Comparison of ENCODE assay signal across 19 mouse cellular contexts in genomic region chr15:30199785-30200184, GRCm38 (mm10).
"Had no signal": no experiment of that assay in that cellular context is flagged by ENCODE, and none has a peak within 500 bp of the region (broad histone marks: within the 10 kb centered on the region; RNA-seq: fewer than 3 reads in every experiment).

No protein-coding gene starts in this region.

- H3K27ac ChIP-seq: kidney, embryonic 15.5 days; left cerebral cortex, adult 2 months; liver, embryonic 13.5 days; midbrain, embryonic 10.5 days; midbrain, embryonic 13.5 days; neural tube, embryonic 13.5 days; stomach, embryonic 15.5 days had no signal

- H3K27me3 ChIP-seq: kidney, embryonic 15.5 days; liver, embryonic 13.5 days; megakaryocyte, embryonic 14.5 days; midbrain, embryonic 13.5 days; neural tube, embryonic 13.5 days; stomach, embryonic 15.5 days had no signal

- DNase-seq: kidney, adult 11 months; kidney, adult 8-10 months; kidney, postnatal 10 days; kidney, postnatal 36 days; liver, embryonic 13.5 days; retina, postnatal 1 day; right cerebral cortex, postnatal 25 days; spleen, adult 18-20 months; thymus, adult 18-20 months; thymus, postnatal 36 days had no signal

- H3K4me2 ChIP-seq: kidney, embryonic 15.5 days; liver, embryonic 13.5 days; midbrain, embryonic 13.5 days; neural tube, embryonic 13.5 days; stomach, embryonic 15.5 days had no signal

- H3K4me3 ChIP-seq: kidney, embryonic 15.5 days; left cerebral cortex, adult 2 months; liver, embryonic 13.5 days; midbrain, embryonic 10.5 days; midbrain, embryonic 13.5 days; myocyte; neural tube, embryonic 13.5 days; stomach, embryonic 15.5 days had no signal

- H3K9me3 ChIP-seq: kidney, embryonic 15.5 days; liver, embryonic 13.5 days; midbrain, embryonic 10.5 days; midbrain, embryonic 13.5 days; neural tube, embryonic 13.5 days; stomach, embryonic 15.5 days had no signal

- H3K9ac ChIP-seq: kidney, embryonic 15.5 days; liver, embryonic 13.5 days; midbrain, embryonic 13.5 days; neural tube, embryonic 13.5 days; stomach, embryonic 15.5 days had no signal

- H3K36me3 ChIP-seq: kidney, embryonic 15.5 days; liver, embryonic 13.5 days; midbrain, embryonic 10.5 days; midbrain, embryonic 13.5 days; neural tube, embryonic 13.5 days; stomach, embryonic 15.5 days had no signal

- ATAC-seq: midbrain, embryonic 13.5 days; midbrain, embryonic 16.5 days had no signal

- H3K4me1 ChIP-seq: kidney, embryonic 15.5 days; liver, embryonic 13.5 days; megakaryocyte, embryonic 14.5 days; midbrain, embryonic 10.5 days; neural tube, embryonic 13.5 days; stomach, embryonic 15.5 days had no signal
